Mouse (Mus musculus) adrenal gland, adult 18-20 months (tissue): ENCODE measurements around the gene Olfr281. TPM values are rescaled to one million over a fixed set of nuclear protein-coding genes. Genes with fewer than 3 reads are reported as not detected.

Source experiments
- DNase-seq, 2 experiments: peaks; one replicate each; pipeline ENCODE4 v3.0.0; 2021 to 2022; ENCODE audit warnings: low spot score in 2 of 2
- total RNA-seq, 2 experiments: library from RNA; stranded (reverse); gene quantifications; 1 replicate in 1 of 2; 2 replicates in 1 of 2; pipeline ENCODE4 v1.2.3; 2021

The Olfr281 gene
- total RNA-seq, 2 experiments from 2014 or later = not detected

- no peak for DNase-seq
These were observed 31.8 kb downstream of the Olfr281 start for GRCm38 (mm10) chr15:98483907-98484886.

DNA sequence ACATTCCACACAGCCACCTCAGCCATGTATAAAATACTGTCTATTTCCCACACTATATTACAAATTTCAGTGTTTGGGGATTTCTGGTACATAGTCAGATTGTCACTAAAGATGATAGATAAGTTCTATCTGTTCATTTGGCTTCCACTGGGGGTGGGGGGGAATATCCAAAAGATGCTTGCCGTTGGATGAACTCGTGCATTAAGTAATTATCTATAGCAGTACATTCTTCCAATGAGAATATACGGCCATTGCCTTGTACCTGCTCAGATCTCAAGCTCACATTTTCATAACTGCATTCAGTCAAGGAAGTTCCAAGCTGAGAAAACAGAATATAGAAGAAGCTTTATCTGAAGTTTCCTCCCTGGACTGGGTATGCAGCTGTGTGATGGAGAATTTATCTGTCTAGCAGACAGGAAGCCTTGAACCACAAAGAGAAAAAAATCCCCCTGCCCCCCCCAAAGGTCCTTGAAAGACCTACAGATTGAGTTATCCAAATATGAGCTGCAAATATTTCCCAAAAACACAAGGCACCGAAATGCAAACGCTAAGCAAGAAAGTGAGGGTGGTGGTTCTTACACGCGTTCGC, 34.1 kb downstream of the Olfr281 start:
- no peak for DNase-seq

DNA sequence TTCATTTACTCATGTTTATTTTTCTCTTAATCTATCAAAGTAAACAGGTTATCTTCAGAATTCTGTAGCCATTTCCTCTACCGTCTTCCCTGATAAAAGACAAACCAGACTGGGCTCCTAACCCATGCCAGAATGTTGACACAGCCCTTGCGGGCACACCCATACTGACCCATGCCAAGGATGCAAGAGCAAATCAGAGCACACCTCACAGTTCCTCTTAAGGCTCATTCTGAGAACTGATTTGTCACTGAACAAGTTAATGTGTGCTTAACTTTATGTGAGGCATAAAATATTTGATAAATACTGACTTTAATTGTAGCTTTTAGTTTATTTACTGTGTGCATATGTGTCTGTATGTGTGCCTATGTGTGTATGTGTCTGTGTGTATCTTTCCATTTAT, 38.9 kb downstream of the Olfr281 start:
- DNase-seq = no peak

- DNase-seq = no peak
These were observed 39.7 kb downstream of the Olfr281 start, which contains the start of gene Olfr279 for GRCm38 (mm10) chr15:98492102-98492501. Gene Olfr279 (plus strand): TSS chr15:98492402.

- DNase-seq = no peak
These were observed 45.2 kb downstream of the Olfr281 start for GRCm38 (mm10) chr15:98497631-98498030.

GRCm38 (mm10) chr15:98503317-98503716, 50.9 kb downstream of the Olfr281 start:
- no peak for DNase-seq

GRCm38 (mm10) chr15:98504514-98504913, 52.1 kb downstream of the Olfr281 start:
- peak; percentile 49 to 70 for DNase-seq

- DNase-seq = no peak
These were observed 54.0 kb downstream of the Olfr281 start for GRCm38 (mm10) chr15:98506253-98506957.

DNA sequence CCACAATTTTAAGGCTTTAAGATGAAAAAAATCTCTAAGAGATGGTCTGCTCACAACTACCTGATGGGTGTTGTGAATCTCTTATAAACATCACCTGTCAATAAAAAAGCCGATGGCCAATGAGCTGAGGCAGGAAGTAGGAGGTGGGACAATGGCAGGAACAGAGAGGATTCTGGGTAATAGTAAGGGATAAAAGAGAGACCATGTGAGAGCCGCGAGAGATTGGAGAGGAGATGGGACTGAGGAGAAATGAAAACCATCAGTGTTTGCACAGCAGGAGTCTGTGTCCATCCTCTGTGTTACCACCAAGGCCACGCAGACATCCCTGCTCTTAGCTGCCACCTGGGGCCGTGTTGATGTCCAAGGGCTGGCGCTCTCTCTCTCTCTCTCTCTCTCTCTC, 54.9 kb downstream of the Olfr281 start:
- DNase-seq = no peak

- DNase-seq = no peak
These were observed 57.0 kb downstream of the Olfr281 start for GRCm38 (mm10) chr15:98509387-98509786.

Other genes starting within 250 kb of the Olfr281 start
- not detected for gene Gm44579, start 231.6 kb upstream of the Olfr281 start, total RNA-seq
- not detected for gene Olfr287, start 231.5 kb upstream of the Olfr281 start, total RNA-seq
- not detected for gene Olfr286, start 218.1 kb upstream of the Olfr281 start, total RNA-seq
- gene H1fnt, start 195.3 kb upstream of the Olfr281 start, total RNA-seq = not detected
- gene Zfp641, start 156.4 kb upstream of the Olfr281 start, total RNA-seq = 1 to 10 TPM; 3.8 to 4.6 TPM
- gene Olfr285, start 135.2 kb upstream of the Olfr281 start, total RNA-seq = not detected
- gene Olfr284, start 111.6 kb upstream of the Olfr281 start, total RNA-seq = not detected
- gene Olfr283, start 71.6 kb upstream of the Olfr281 start, total RNA-seq = not detected
- not detected for gene Olfr282, start 21.4 kb upstream of the Olfr281 start, total RNA-seq
- not detected for gene OR5BS1P, start 17.3 kb downstream of the Olfr281 start, total RNA-seq
- gene Lalba, start 30.1 kb downstream of the Olfr281 start, total RNA-seq = not detected
- gene Olfr279, start 39.8 kb downstream of the Olfr281 start, total RNA-seq = not detected
- gene Kansl2, start 81.7 kb downstream of the Olfr281 start, total RNA-seq = 10 to 100 TPM; 79.2 to 90.9 TPM
- 10 to 100 TPM; 52.5 to 65.9 TPM for gene Ccnt1, start 118.3 kb downstream of the Olfr281 start, total RNA-seq
- 1 to 10 TPM in 1 of 2 experiments, not detected in 1; 1.2 TPM for gene 4930415O20Rik, start 118.4 kb downstream of the Olfr281 start, total RNA-seq
- gene Adcy6, start 157.5 kb downstream of the Olfr281 start, total RNA-seq = 10 to 100 TPM; 48.7 to 83.1 TPM
- 10 to 100 TPM; 11.9 to 14.3 TPM for gene Cacnb3, start 178.3 kb downstream of the Olfr281 start, total RNA-seq
- 10 to 100 TPM; 80.7 to 83.8 TPM for gene Ddx23, start 210.3 kb downstream of the Olfr281 start, total RNA-seq
- gene Rnd1, start 224.9 kb downstream of the Olfr281 start, total RNA-seq = 1 to 10 TPM; 2.0 to 7.6 TPM